Mouse (Mus musculus) cortical plate, adult 2 months (tissue): Measurements from ENCODE around the gene Tmem35b.
A peak's percentile ranks its signal among the peaks of the same experiment; 100 is the strongest.

Source experiments
- CTCF ChIP-seq: fragments of 200-500 bp; IDR thresholded peaks from 2 replicates; pipeline ENCODE4 v1.5.1; 2011; ENCODE audit warnings: mild to moderate bottlenecking, control low read depth, low read length; ENCODE audit not compliant: insufficient read depth; ENCODE audit errors: extremely low read depth
- POLR2A ChIP-seq: fragments of 200-500 bp; IDR thresholded peaks from 2 replicates; pipeline ENCODE4 v1.6.1; 2011; ENCODE audit warnings: mild to moderate bottlenecking, low read length, control low read depth; ENCODE audit not compliant: insufficient read depth; ENCODE audit errors: extremely low read depth

- TF ChIP-seq POLR2A (peak; percentile 83), CTCF (no peak)
Observed at GRCm38 (mm10) chr4:127076875-127077548, 46.5 kb upstream of the Tmem35b start, which contains the start of gene Zmym6.
